Mouse (Mus musculus): Measurements from ENCODE around the gene Cacnb1.

- no peak for TF ChIP-seq ELF1 (IDR thresholded peaks at IDR 0.05; ENCODE audit: low read depth, low read length)
- no peak for TF ChIP-seq CTCF (IDR thresholded peaks at IDR 0.05 in 2 of 3, conservative IDR thresholded peaks at IDR 0.05 in 1 of 3; ENCODE audit: control insufficient read depth in 1 of 3, insufficient read depth in 1 of 3, low read depth in 2 of 3, low read length in 3 of 3, poor library complexity in 1 of 3, severe bottlenecking in 1 of 3)
- no peak for TF ChIP-seq NELFE (IDR thresholded peaks at IDR 0.05; ENCODE audit: low read depth, low read length)
- TF ChIP-seq POLR2A (IDR thresholded peaks at IDR 0.05; ENCODE audit: control insufficient read depth in 1 of 2, insufficient read depth in 1 of 2, low read depth in 1 of 2, low read length in 2 of 2, poor library complexity in 1 of 2): no peak
- TF ChIP-seq ZC3H11A (IDR thresholded peaks at IDR 0.05; ENCODE audit: low read depth, low read length): no peak
- no peak for TF ChIP-seq MAFK (IDR thresholded peaks at IDR 0.05; ENCODE audit: borderline replicate concordance, low read depth, low read length)
- TF ChIP-seq MXI1 (IDR thresholded peaks at IDR 0.05; ENCODE audit: low read depth, low read length): no peak
- TF ChIP-seq GATA1 (IDR thresholded peaks at IDR 0.05; ENCODE audit: low read depth, low read length): no peak
- no peak for TF ChIP-seq MYC (IDR thresholded peaks at IDR 0.05; ENCODE audit: low read depth, low read length)
- TF ChIP-seq RAD21 (IDR thresholded peaks at IDR 0.05; ENCODE audit: low read depth, low read length): no peak
- TF ChIP-seq RCOR1 (IDR thresholded peaks at IDR 0.05; ENCODE audit: low read depth, low read length): no peak
Measured at GRCm38 (mm10) chr11:97983506-97983905, 39.3 kb downstream of the Cacnb1 start.

Measured in MEL (cell line).